Mouse (Mus musculus) limb, embryonic 12.5 days (tissue): ENCODE results near the gene Cuzd1. TPM values are rescaled to one million over a fixed set of nuclear protein-coding genes. Genes with fewer than 3 reads are reported as not detected.

ENCODE experiments used
- polyA plus RNA-seq: library from polyadenylated mRNA; unstranded; fragments of >200 nt; fragmentation: Nextera tagmentation; extraction: Ambion mirVana; gene quantifications from 2 replicates; pipeline ENCODE4 v1.2.1, GENCODE M21; 2016

Gene Cuzd1
- polyA plus RNA-seq, 1 experiment from 2014 or later, result not detected

Other genes with a start within 250 kb of the Cuzd1 start
- gene 4933402N03Rik, start 176.0 kb downstream of the Cuzd1 start, polyA plus RNA-seq, result not detected in 2 replicates
- gene 5430419D17Rik, start 147.9 kb downstream of the Cuzd1 start, polyA plus RNA-seq, result not detected in 2 replicates
- not detected in 2 replicates for gene Fam24b, start 7.2 kb upstream of the Cuzd1 start, polyA plus RNA-seq
- not detected in 2 replicates for gene Fam24a, start 11.6 kb upstream of the Cuzd1 start, polyA plus RNA-seq
- gene 2310057M21Rik, start 40.5 kb upstream of the Cuzd1 start, polyA plus RNA-seq, result 21.1 and 23.8 TPM in 2 replicates
- gene Pstk, start 48.8 kb upstream of the Cuzd1 start, polyA plus RNA-seq, result 72.5 and 79.4 TPM in 2 replicates
- gene Ikzf5, start 88.2 kb upstream of the Cuzd1 start, polyA plus RNA-seq, result 18.0 and 19.3 TPM in 2 replicates
- 83.0 and 84.0 TPM in 2 replicates for gene Acadsb, start 88.3 kb upstream of the Cuzd1 start, polyA plus RNA-seq
- gene Hmx3, start 220.6 kb upstream of the Cuzd1 start, polyA plus RNA-seq, result not detected in 2 replicates
- gene Hmx2, start 226.5 kb upstream of the Cuzd1 start, polyA plus RNA-seq, result not detected in 2 replicates
- gene Bub3, start 237.9 kb upstream of the Cuzd1 start, polyA plus RNA-seq, result 250 and 258 TPM in 2 replicates